In genomic region chr8:108022404-108022803, GRCm38 (mm10) we compare ENCODE assay signal across 26 mouse cellular contexts.
DNase-seq lines count a peak whose midpoint lies in the region; ATAC-seq and TF ChIP-seq lines count a peak whose summit lies in the region.
"Had no signal": no experiment of that assay in that cellular context is flagged by ENCODE, and none has a peak within 500 bp of the region (broad histone marks: within the 10 kb centered on the region; RNA-seq: fewer than 3 reads in every experiment).

No protein-coding gene starts in this region.

- in situ Hi-C loops in ES-E14 (cut with MboI; ENCODE audit: low sequenced_read_pairs in 2 of 2, unreplicated experiment in 2 of 2) = no loop called here

- peaks cover 22% of the 10 kb centered on the region for H3K4me1 ChIP-seq in hindbrain, embryonic 10.5 days (replicated peaks)
- no peaks in the 10 kb centered on the region for H3K4me1 ChIP-seq in hindbrain, postnatal 0 days (ENCODE audit: insufficient read depth, low read length)
- H3K4me1 ChIP-seq in ES-E14 (ENCODE audit: control insufficient read depth in 2 of 2, insufficient read depth in 2 of 2, low read length in 2 of 2, poor library complexity in 1 of 2) = no peaks in the 10 kb centered on the region
- H3K4me1 ChIP-seq in limb, embryonic 11.5 days (ENCODE audit: control insufficient read depth, insufficient read depth, low read length) = peaks cover 33% of the 10 kb centered on the region
- H3K4me1 ChIP-seq in heart, embryonic 11.5 days (ENCODE audit: control insufficient read depth, insufficient read depth, low read length) = no peaks in the 10 kb centered on the region
- H3K4me1 ChIP-seq in forebrain, embryonic 16.5 days (replicated peaks; ENCODE audit: control insufficient read depth, insufficient read depth, low read length) = no peaks in the 10 kb centered on the region; the same call in 1 of the 2 replicates
- H3K4me1 ChIP-seq: hindbrain, embryonic 15.5 days; liver, embryonic 13.5 days had no signal

- H3K4me3 ChIP-seq in hindbrain, embryonic 10.5 days = no peak overlapping the region
- H3K4me3 ChIP-seq in hindbrain, postnatal 0 days (ENCODE audit: low read length) = no peak overlapping the region
- H3K4me3 ChIP-seq in ES-E14 (ENCODE audit: insufficient read depth in 1 of 2, low read depth in 1 of 2, low read length in 2 of 2, poor library complexity in 1 of 2, severe bottlenecking in 1 of 2) = no peak overlapping the region
- no peak overlapping the region for H3K4me3 ChIP-seq in limb, embryonic 11.5 days (ENCODE audit: low read depth, low read length)
- H3K4me3 ChIP-seq in heart, embryonic 11.5 days (ENCODE audit: low read depth, low read length) = no peak overlapping the region
- no peak overlapping the region for H3K4me3 ChIP-seq in forebrain, embryonic 16.5 days (replicated peaks; ENCODE audit: low read length)
- H3K4me3 ChIP-seq: forebrain, embryonic 12.5 days; hindbrain, embryonic 15.5 days; limb, embryonic 15.5 days; liver, embryonic 13.5 days had no signal

- no peaks in the 10 kb centered on the region for H3K27me3 ChIP-seq in hindbrain, embryonic 10.5 days (ENCODE audit: insufficient read depth, poor library complexity, severe bottlenecking)
- no peaks in the 10 kb centered on the region for H3K27me3 ChIP-seq in hindbrain, postnatal 0 days (ENCODE audit: insufficient read depth, low read length)
- H3K27me3 ChIP-seq in limb, embryonic 11.5 days (ENCODE audit: control insufficient read depth, insufficient read depth, low read length) = no peaks in the 10 kb centered on the region
- no peaks in the 10 kb centered on the region for H3K27me3 ChIP-seq in heart, embryonic 11.5 days (ENCODE audit: control insufficient read depth, insufficient read depth, low read length)
- H3K27me3 ChIP-seq in forebrain, embryonic 16.5 days (replicated peaks; ENCODE audit: control insufficient read depth, insufficient read depth, low read length) = 0 out of 2 replicates have a peak, but pooled peaks cover 2% of the 10 kb centered on the region
- H3K27me3 ChIP-seq: hindbrain, embryonic 15.5 days; limb, embryonic 15.5 days; liver, embryonic 13.5 days had no signal

- no peak overlapping the region for H3K27ac ChIP-seq in hindbrain, embryonic 10.5 days
- no peak overlapping the region for H3K27ac ChIP-seq in hindbrain, postnatal 0 days
- no peak overlapping the region for H3K27ac ChIP-seq in ES-E14 (ENCODE audit: insufficient read depth, low read depth, low read length, poor library complexity, severe bottlenecking)
- no peak overlapping the region for H3K27ac ChIP-seq in limb, embryonic 11.5 days (replicated peaks; ENCODE audit: low read depth, low read length)
- H3K27ac ChIP-seq in heart, embryonic 11.5 days (ENCODE audit: low read depth, low read length) = no peak overlapping the region
- H3K27ac ChIP-seq in forebrain, embryonic 16.5 days (ENCODE audit: low read length) = no peak overlapping the region
- H3K27ac ChIP-seq: forebrain, embryonic 12.5 days; hindbrain, embryonic 15.5 days; limb, embryonic 15.5 days; liver, embryonic 13.5 days; macrophage had no signal

- no peak overlapping the region for H3K9ac ChIP-seq in hindbrain, postnatal 0 days (replicated peaks; ENCODE audit: low read length)
- H3K9ac ChIP-seq in ES-E14 (ENCODE audit: insufficient read depth, low read depth, low read length, poor library complexity, severe bottlenecking) = no peak overlapping the region
- no peak overlapping the region for H3K9ac ChIP-seq in limb, embryonic 11.5 days (ENCODE audit: low read length)
- no peak overlapping the region for H3K9ac ChIP-seq in heart, embryonic 11.5 days (ENCODE audit: low read depth, low read length)
- no peak overlapping the region for H3K9ac ChIP-seq in forebrain, embryonic 16.5 days (replicated peaks; ENCODE audit: low read depth, low read length)
- H3K9ac ChIP-seq: forebrain, embryonic 12.5 days; hindbrain, embryonic 15.5 days; limb, embryonic 15.5 days; liver, embryonic 13.5 days had no signal

- no peak for ATAC-seq in hindbrain, postnatal 0 days
- ATAC-seq in limb, embryonic 11.5 days (ENCODE audit: insufficient number of reproducible peaks, low FRiP score, low TSS enrichment, low read depth) = no peak
- no peak for ATAC-seq in heart, embryonic 11.5 days (replicated peaks; ENCODE audit: insufficient number of reproducible peaks, low FRiP score, low TSS enrichment)
- ATAC-seq in forebrain, embryonic 16.5 days = no peak
- ATAC-seq: lung, postnatal 0 days had no signal

- H3K9me3 ChIP-seq in hindbrain, embryonic 10.5 days = no peaks in the 10 kb centered on the region
- H3K9me3 ChIP-seq in hindbrain, postnatal 0 days (ENCODE audit: low read length) = no peaks in the 10 kb centered on the region
- no peaks in the 10 kb centered on the region for H3K9me3 ChIP-seq in ES-E14 (ENCODE audit: control insufficient read depth, insufficient read depth, low read depth, low read length)
- H3K9me3 ChIP-seq in limb, embryonic 11.5 days (ENCODE audit: control insufficient read depth, low read length) = no peaks in the 10 kb centered on the region
- H3K9me3 ChIP-seq in heart, embryonic 11.5 days (replicated peaks; ENCODE audit: control insufficient read depth, low read length) = no peaks in the 10 kb centered on the region; the same call in 1 of the 2 replicates
- H3K9me3 ChIP-seq in forebrain, embryonic 16.5 days (ENCODE audit: control insufficient read depth, low read length) = no peaks in the 10 kb centered on the region
- H3K9me3 ChIP-seq: hindbrain, embryonic 15.5 days; limb, embryonic 15.5 days; liver, embryonic 13.5 days had no signal

- TF ChIP-seq CTCF in hindbrain, postnatal 0 days (IDR thresholded peaks at IDR 0.05; ENCODE audit: low read depth) = no peak

- no peaks in the 10 kb centered on the region for H3K36me3 ChIP-seq in hindbrain, embryonic 10.5 days
- H3K36me3 ChIP-seq in hindbrain, postnatal 0 days (ENCODE audit: insufficient read depth, low read length) = no peaks in the 10 kb centered on the region
- no peaks in the 10 kb centered on the region for H3K36me3 ChIP-seq in ES-E14 (ENCODE audit: control insufficient read depth, insufficient read depth, low read length, poor library complexity, severe bottlenecking)
- no peaks in the 10 kb centered on the region for H3K36me3 ChIP-seq in limb, embryonic 11.5 days (ENCODE audit: control insufficient read depth, insufficient read depth, low read length)
- no peaks in the 10 kb centered on the region for H3K36me3 ChIP-seq in heart, embryonic 11.5 days (ENCODE audit: control insufficient read depth, insufficient read depth, low read length)
- H3K36me3 ChIP-seq in forebrain, embryonic 16.5 days (ENCODE audit: control insufficient read depth, insufficient read depth) = no peaks in the 10 kb centered on the region
- H3K36me3 ChIP-seq: forebrain, embryonic 12.5 days; hindbrain, embryonic 15.5 days; limb, embryonic 15.5 days; liver, embryonic 13.5 days had no signal

- 55% methylated on average over 4 of the region's 4 CpGs for WGBS in hindbrain, embryonic 10.5 days
- WGBS in hindbrain, postnatal 0 days = 68% methylated on average over 4 of the region's 4 CpGs
- 23% methylated on average over 4 of the region's 4 CpGs for WGBS in limb, embryonic 11.5 days
- WGBS in heart, embryonic 11.5 days (ENCODE audit: insufficient replicate concordance) = 48% methylated on average over 4 of the region's 4 CpGs
- 63% methylated on average over 4 of the region's 4 CpGs for WGBS in forebrain, embryonic 16.5 days

- peak; percentile 42 for DNase-seq in hindbrain, embryonic 10.5 days (ENCODE audit: low spot score)
- no peak for DNase-seq in hindbrain, postnatal 0 days (ENCODE audit: low spot score)
- no peak for DNase-seq in ES-E14 (ENCODE audit: low read depth, low spot score)
- DNase-seq in embryo, embryonic 11 days = peak; percentile 57
- peak; percentile 64 for DNase-seq in limb, embryonic 11.5 days (ENCODE audit: low spot score)
- DNase-seq in T-cell, adult 2 months (ENCODE audit: low spot score) = no peak
- DNase-seq: adrenal gland, postnatal 25 days; cerebellum, adult 18-20 months; cerebellum, postnatal 10 days; gastrocnemius, postnatal 10 days; heart, postnatal 14 days; kidney, adult 18-20 months; kidney, postnatal 36 days; liver, embryonic 13.5 days; lung, adult 18-20 months; midbrain, embryonic 14.5 days; right cerebral cortex, postnatal 25 days; spleen, adult 18-20 months; thymus, postnatal 25 days had no signal

- H3K4me2 ChIP-seq in hindbrain, postnatal 0 days (ENCODE audit: low read depth, low read length) = no peak overlapping the region
- H3K4me2 ChIP-seq in limb, embryonic 11.5 days (ENCODE audit: low read depth, severe bottlenecking) = no peak overlapping the region
- no peak overlapping the region for H3K4me2 ChIP-seq in heart, embryonic 11.5 days
- no peak overlapping the region for H3K4me2 ChIP-seq in forebrain, embryonic 16.5 days (ENCODE audit: low read length)
- H3K4me2 ChIP-seq: forebrain, embryonic 12.5 days; hindbrain, embryonic 15.5 days; limb, embryonic 15.5 days; liver, embryonic 13.5 days had no signal

TF ChIP-seq in ES-E14, 5 proteins besides CTCF, POLR2A, EP300 and RAD21:
- TF ChIP-seq HCFC1 (IDR thresholded peaks at IDR 0.05; ENCODE audit: borderline replicate concordance, insufficient read depth, low read length) = no peak
- TF ChIP-seq ZNF384 (IDR thresholded peaks at IDR 0.05; ENCODE audit: low read depth, low read length) = peak; percentile 91

Comparison
In these comparisons a context has a peak if more than half of its experiments do, and no peak if none do; other contexts are left out.
1. DNase-seq: peak in hindbrain, embryonic 10.5 days (single experiment), embryo, embryonic 11 days (single experiment) and limb, embryonic 11.5 days (single experiment); none in hindbrain, postnatal 0 days (single experiment), ES-E14 (single experiment) and T-cell, adult 2 months (single experiment).